Mouse (Mus musculus): ENCODE data around the gene Cyp1a2. TPM values are rescaled to one million over a fixed set of nuclear protein-coding genes. Genes with fewer than 3 reads are reported as not detected.

The Cyp1a2 gene
- polyA plus RNA-seq, 1 experiment from 2014 or later: not detected

DNA sequence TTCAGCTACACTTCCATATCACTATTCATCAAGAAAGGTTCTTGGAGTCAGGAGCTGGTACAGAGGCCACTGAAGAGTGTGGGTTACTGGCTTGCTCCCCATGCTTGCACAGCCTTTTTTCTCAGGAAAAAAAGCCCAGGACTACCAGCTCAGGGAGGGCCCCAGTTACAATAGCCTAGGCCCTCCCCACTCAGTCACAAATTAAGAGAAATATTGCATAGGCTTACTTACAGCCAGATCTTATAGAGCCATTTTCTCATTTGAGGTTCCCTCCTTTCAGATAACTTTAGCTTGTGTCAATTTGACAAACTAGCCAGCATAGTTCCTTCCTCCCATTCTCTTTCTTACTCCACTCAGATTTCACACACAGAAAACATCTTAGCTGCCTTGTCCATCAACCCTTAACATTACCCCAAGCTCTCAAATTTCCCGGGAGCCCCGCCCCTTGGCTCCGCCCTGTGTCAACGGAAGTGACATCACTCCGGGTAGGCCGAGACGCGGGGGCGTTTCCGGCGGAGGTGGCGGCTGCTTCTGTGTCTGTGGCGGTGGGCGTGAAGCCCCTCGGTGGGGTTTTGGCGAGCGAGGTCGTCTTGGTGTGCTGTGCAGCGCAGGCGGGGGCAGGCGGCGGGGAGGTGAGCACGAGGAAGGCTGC is 24.7 kb upstream of the Cyp1a2 start, which contains the start of gene Edc3:
Gene Edc3, plus strand, starts transcription at position 473 of the 652 bp plus-strand sequence.
- peaks cover 9% of the 10 kb centered on the region; the same call in 1 of the 2 replicates for H3K4me1 ChIP-seq (replicated peaks)
- peak within 1 kb of the TSS; percentile 86 for H3K4me2 ChIP-seq
- no peaks in the 10 kb centered on the region for H3K27me3 ChIP-seq (replicated peaks)
- peak within 1 kb of the TSS; percentile 81 for H3K27ac ChIP-seq (ENCODE audit: poor library complexity, severe bottlenecking)
- under 1% methylated on average over 23 of the region's 23 CpGs for WGBS
- H3K9ac ChIP-seq: peak within 1 kb of the TSS; percentile 83
- H3K4me3 ChIP-seq: peak within 1 kb of the TSS; percentile 74
- no peaks in the 10 kb centered on the region for H3K9me3 ChIP-seq (replicated peaks)
- peak; percentile 93 for ATAC-seq (ENCODE audit: insufficient number of reproducible peaks, low FRiP score)
- H3K36me3 ChIP-seq: peaks cover 8% of the 10 kb centered on the region

DNA sequence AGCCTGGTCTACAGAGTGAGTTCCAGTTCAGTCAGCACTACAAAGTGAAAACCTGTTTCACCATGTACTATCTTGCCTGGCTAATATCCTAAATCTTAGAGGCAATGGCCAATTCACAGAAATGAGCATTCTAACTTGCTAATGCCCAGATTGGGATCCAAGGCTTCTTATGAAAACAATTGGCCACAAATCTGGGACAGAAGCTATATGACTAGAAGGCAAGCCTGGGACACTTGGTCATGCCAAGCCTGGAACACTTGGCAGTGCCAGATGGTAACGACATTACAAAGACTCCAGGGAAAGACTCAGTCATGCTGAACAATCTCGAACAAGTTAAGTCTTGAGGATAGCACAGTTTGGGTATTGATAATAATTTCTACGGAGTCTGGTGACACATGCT is 23.0 kb upstream of the Cyp1a2 start:
- Histone ChIP-seq H3K9ac (no peak overlapping the region), H3K36me3 (no peaks in the 10 kb centered on the region), H3K9me3 (replicated peaks) (no peaks in the 10 kb centered on the region), H3K27ac (ENCODE audit: poor library complexity, severe bottlenecking) (no peak overlapping the region), H3K4me1 (replicated peaks) (peaks cover 9% of the 10 kb centered on the region; the same call in 1 of the 2 replicates), H3K27me3 (replicated peaks) (no peaks in the 10 kb centered on the region), H3K4me2 (no peak overlapping the region), H3K4me3 (no peak overlapping the region)
- ATAC-seq (ENCODE audit: insufficient number of reproducible peaks, low FRiP score): no peak
- WGBS: 81% methylated on average over 3 of the region's 3 CpGs

- 52% methylated on average over 1 of the region's 1 CpGs for WGBS
- ATAC-seq (ENCODE audit: insufficient number of reproducible peaks, low FRiP score): no peak
Measured at GRCm38 (mm10) chr9:57698466-57699150, 15.1 kb upstream of the Cyp1a2 start.

GRCm38 (mm10) chr9:57697380-57697779 is 13.9 kb upstream of the Cyp1a2 start:
- 9% methylated on average over 4 of the region's 4 CpGs for WGBS
- no peak overlapping the region for H3K9ac ChIP-seq
- no peaks in the 10 kb centered on the region for H3K9me3 ChIP-seq (replicated peaks)
- H3K27ac ChIP-seq (ENCODE audit: poor library complexity, severe bottlenecking): no peak overlapping the region
- H3K4me2 ChIP-seq: peak overlapping the region; percentile 73; the same call in 1 of the 2 replicates
- peaks cover 16% of the 10 kb centered on the region for H3K4me1 ChIP-seq (replicated peaks)
- peak; percentile 53; the same call in 1 of the 2 replicates for ATAC-seq (ENCODE audit: insufficient number of reproducible peaks, low FRiP score)
- H3K27me3 ChIP-seq (replicated peaks): peaks cover 46% of the 10 kb centered on the region
- no peak overlapping the region for H3K4me3 ChIP-seq
- H3K36me3 ChIP-seq: no peaks in the 10 kb centered on the region

More at GRCm38 (mm10) chr9:57698466-57699150, 15.1 kb upstream of the Cyp1a2 start:
- no peak overlapping the region for H3K4me2 ChIP-seq
- H3K4me3 ChIP-seq: no peak overlapping the region
- H3K4me1 ChIP-seq (replicated peaks): peaks cover 16% of the 10 kb centered on the region
- H3K36me3 ChIP-seq: no peaks in the 10 kb centered on the region
- H3K27ac ChIP-seq (ENCODE audit: poor library complexity, severe bottlenecking): no peak overlapping the region
- peaks cover 40% of the 10 kb centered on the region for H3K27me3 ChIP-seq (replicated peaks)
- no peaks in the 10 kb centered on the region for H3K9me3 ChIP-seq (replicated peaks)
- no peak overlapping the region for H3K9ac ChIP-seq

DNA sequence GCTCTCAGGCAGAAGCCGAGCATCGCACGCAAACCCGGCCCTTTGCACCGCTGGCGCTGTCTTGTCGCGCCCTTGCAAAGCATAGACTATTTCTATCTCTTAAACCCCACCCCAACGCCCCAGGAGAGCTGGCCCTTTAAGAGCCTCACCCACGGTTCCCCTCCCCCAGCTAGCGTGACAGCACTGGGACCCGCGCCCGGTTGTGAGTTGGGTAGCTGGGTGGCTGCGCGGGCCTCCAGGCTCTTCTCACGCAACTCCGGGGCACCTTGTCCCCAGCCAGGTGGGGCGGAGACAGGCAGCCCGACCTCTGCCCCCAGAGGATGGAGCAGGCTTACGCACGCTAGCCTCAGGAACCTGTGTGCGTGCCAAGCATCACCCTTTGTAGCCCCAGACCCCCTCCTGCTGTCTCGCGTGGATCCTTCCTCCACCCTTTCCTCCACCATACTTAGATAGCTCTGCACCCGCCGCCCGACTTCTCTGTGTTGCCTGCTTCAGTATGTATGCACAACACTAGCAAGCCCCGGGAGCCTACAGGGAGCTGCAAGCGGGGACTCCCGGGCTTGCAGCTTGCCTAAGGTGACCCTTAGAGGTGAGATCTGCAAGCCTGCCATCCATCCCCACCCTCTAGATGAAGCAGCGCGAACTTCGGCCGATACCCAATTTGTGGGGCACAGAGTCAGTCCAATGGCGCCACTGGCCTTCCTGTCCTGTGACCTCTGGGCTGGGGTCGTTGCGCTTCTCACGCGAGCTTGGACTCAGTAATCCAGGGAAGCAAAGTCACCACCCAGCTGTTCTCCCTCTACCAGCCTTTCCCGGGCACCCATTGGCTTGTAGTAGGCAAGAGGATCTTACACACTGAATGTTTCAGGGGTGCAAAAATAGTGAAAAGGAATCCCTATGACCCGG is 13.1 kb upstream of the Cyp1a2 start:
- Histone ChIP-seq H3K4me3 (peak overlapping the region; percentile 44), H3K27ac (ENCODE audit: poor library complexity, severe bottlenecking) (no peak overlapping the region), H3K4me1 (replicated peaks) (peaks cover 16% of the 10 kb centered on the region), H3K9ac (peak overlapping the region; percentile 9; the same call in 1 of the 2 replicates), H3K9me3 (replicated peaks) (no peaks in the 10 kb centered on the region), H3K4me2 (peak overlapping the region; percentile 73), H3K27me3 (replicated peaks) (peaks cover 46% of the 10 kb centered on the region), H3K36me3 (no peaks in the 10 kb centered on the region)
- 1% methylated on average over 42 of the region's 42 CpGs for WGBS
- peak; percentile 59; the same call in 1 of the 2 replicates for ATAC-seq (ENCODE audit: insufficient number of reproducible peaks, low FRiP score)

DNA sequence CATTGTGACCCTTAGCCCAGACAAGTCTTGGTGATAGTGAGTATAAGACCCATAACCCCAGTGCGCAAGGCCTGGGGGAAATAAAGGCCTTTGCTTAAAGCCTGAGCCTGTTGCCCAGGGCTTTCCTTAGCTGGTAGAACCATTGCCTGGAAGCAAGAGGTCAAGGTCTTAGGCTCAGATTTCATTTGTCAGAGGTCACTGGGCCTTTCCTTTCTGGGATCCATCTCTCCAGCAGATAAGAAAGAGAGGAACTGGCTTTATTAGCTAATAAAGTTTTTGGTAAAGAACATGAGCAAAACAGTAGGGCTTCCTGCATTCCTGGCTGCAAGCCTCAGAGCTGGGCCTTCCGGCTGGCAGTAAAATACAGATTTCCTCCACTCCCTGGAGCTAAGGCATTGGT is 10.6 kb upstream of the Cyp1a2 start:
- Histone ChIP-seq H3K4me2 (no peak overlapping the region), H3K27me3 (replicated peaks) (peaks cover 46% of the 10 kb centered on the region), H3K9ac (no peak overlapping the region), H3K27ac (ENCODE audit: poor library complexity, severe bottlenecking) (no peak overlapping the region), H3K36me3 (no peaks in the 10 kb centered on the region), H3K4me1 (replicated peaks) (peaks cover 16% of the 10 kb centered on the region), H3K9me3 (replicated peaks) (no peaks in the 10 kb centered on the region), H3K4me3 (no peak overlapping the region)
- 83% methylated on average over 2 of the region's 2 CpGs for WGBS
- no peak for ATAC-seq (ENCODE audit: insufficient number of reproducible peaks, low FRiP score)

DNA sequence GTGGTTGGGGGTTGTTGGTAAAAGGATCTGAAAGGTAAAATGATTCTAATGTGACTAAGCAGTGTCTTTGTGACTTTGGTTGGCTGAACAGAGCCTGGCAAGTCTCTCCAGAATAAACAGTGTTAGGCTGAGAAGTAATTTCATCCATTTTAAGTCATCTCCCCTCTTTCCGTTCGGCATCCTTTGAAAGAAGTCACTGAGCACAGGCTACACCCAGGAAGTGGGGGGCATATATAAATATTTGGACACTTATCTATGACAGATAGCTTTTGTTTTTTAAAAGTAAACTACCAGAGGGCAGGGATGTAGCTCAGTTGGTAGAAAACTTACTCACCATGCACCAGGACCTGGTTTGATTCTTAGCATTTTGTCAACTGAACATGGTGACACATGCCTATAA is 5.1 kb upstream of the Cyp1a2 start:
- Histone ChIP-seq H3K9ac (no peak overlapping the region), H3K27ac (ENCODE audit: poor library complexity, severe bottlenecking) (no peak overlapping the region), H3K9me3 (replicated peaks) (no peaks in the 10 kb centered on the region), H3K27me3 (replicated peaks) (0 out of 2 replicates have a peak, but pooled peaks cover 6% of the 10 kb centered on the region), H3K36me3 (no peaks in the 10 kb centered on the region), H3K4me3 (no peak overlapping the region), H3K4me1 (replicated peaks) (no peaks in the 10 kb centered on the region), H3K4me2 (no peak overlapping the region)
- no peak for ATAC-seq (ENCODE audit: insufficient number of reproducible peaks, low FRiP score)
- 59% methylated on average over 2 of the region's 2 CpGs for WGBS

DNA sequence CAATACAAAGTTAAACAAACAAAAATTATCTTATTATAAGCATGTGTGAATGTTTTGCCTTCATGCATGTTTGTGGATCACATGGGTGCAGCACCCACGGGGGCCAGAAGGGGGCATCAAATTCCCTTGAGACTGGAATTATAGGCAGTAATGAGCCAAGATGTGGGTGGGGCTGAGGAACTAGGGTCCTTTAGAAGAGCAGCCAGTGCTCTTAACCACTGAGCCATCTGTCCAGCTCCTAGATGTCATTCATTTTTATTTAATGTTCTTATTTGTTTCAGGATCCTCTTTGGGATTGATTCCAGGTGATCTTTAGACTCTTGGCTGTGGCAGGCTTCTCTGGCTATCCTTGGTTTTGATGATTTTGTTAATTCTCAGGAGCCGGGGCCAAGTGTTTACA is 4.7 kb upstream of the Cyp1a2 start:
- Histone ChIP-seq H3K27me3 (replicated peaks) (0 out of 2 replicates have a peak, but pooled peaks cover 5% of the 10 kb centered on the region), H3K4me2 (no peak overlapping the region), H3K9me3 (replicated peaks) (no peaks in the 10 kb centered on the region), H3K4me1 (replicated peaks) (no peaks in the 10 kb centered on the region), H3K36me3 (no peaks in the 10 kb centered on the region), H3K27ac (ENCODE audit: poor library complexity, severe bottlenecking) (no peak overlapping the region), H3K9ac (no peak overlapping the region), H3K4me3 (no peak overlapping the region)
- 49% methylated on average over 2 of the region's 2 CpGs for WGBS
- no peak for ATAC-seq (ENCODE audit: insufficient number of reproducible peaks, low FRiP score)

DNA sequence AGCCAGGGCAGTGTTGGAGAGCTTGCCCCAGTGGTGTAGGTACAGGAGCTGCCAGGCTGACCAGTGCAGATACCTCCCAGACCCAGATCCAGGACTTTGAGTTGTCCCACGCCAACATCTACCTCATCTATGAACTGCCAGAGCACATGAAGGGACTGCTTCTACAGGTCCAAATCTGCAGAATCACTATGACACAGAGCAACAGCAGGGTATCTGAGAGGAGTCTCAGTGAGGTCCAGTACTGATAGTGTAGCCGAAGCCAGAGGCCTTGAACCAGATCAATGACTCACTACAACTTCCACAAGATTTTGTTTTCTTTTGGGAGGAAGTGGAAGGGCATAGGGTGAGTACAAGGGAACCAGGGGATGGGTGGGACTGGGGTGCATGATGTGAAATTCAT is 4.2 kb upstream of the Cyp1a2 start, which contains the start of gene Cyp1a1:
Gene Cyp1a1, plus strand, starts transcription at position 178 of the 400 bp plus-strand sequence.
- Histone ChIP-seq H3K4me1 (replicated peaks) (no peaks in the 10 kb centered on the region), H3K27me3 (replicated peaks) (0 out of 2 replicates have a peak, but pooled peaks cover 2% of the 10 kb centered on the region), H3K4me2 (no peak within 1 kb of the TSS), H3K4me3 (no peak within 1 kb of the TSS), H3K9ac (no peak within 1 kb of the TSS), H3K36me3 (no peaks in the 10 kb centered on the region), H3K9me3 (replicated peaks) (no peaks in the 10 kb centered on the region), H3K27ac (ENCODE audit: poor library complexity, severe bottlenecking) (no peak within 1 kb of the TSS)
- ATAC-seq (ENCODE audit: insufficient number of reproducible peaks, low FRiP score): peak; percentile 53; the same call in 1 of the 2 replicates
- 76% methylated on average over 2 of the region's 2 CpGs for WGBS

DNA sequence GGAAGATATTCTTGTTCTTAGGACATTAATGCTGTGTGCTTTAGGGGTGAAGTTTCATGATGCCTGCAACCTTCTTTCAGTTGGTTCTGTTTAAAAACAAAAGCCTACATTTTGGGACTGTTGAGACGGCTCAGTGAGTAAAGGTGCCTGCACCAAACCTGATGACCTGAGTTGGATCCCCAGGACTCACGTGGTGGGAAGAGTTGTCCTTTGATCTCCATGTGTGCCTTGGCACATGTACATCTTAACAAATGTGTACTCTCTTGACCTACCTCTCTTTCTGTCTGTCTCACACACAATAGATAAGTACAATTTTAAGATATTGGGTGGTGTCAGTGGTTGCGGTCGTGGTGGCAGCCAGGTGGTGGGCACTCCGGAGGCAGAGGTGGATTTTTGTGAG is 2.5 kb upstream of the Cyp1a2 start:
- Histone ChIP-seq H3K27ac (ENCODE audit: poor library complexity, severe bottlenecking) (no peak overlapping the region), H3K4me3 (no peak overlapping the region), H3K4me2 (no peak overlapping the region), H3K27me3 (replicated peaks) (no peaks in the 10 kb centered on the region; the same call in 1 of the 2 replicates), H3K9me3 (replicated peaks) (no peaks in the 10 kb centered on the region), H3K9ac (no peak overlapping the region), H3K36me3 (no peaks in the 10 kb centered on the region), H3K4me1 (replicated peaks) (no peaks in the 10 kb centered on the region)
- 84% methylated on average over 5 of the region's 5 CpGs for WGBS
- no peak for ATAC-seq (ENCODE audit: insufficient number of reproducible peaks, low FRiP score)

All from heart, embryonic 12.5 days (tissue).